Mouse (Mus musculus): ENCODE measurements at regions not wholly inside any gene's neighbourhood (a gene's known extent, or its start where the extent isn't known, plus 50 kb on each side); places are given as distances from the start of the nearest gene placed in this dataset.
A peak's percentile ranks its signal among the peaks of the same experiment; 100 is the strongest.

GRCm38 (mm10) chr4:106103750-106104635 is 212.0 kb upstream of the Usp24 start:
- no peak for DNase-seq (ENCODE audit: low spot score in 2 of 2)

GRCm38 (mm10) chr4:106112981-106113380 is 203.0 kb upstream of the Usp24 start:
- no peak for DNase-seq (ENCODE audit: low spot score in 2 of 2)

- no peak for DNase-seq (ENCODE audit: low spot score in 2 of 2)
Observed at GRCm38 (mm10) chr4:106113747-106114146, 202.3 kb upstream of the Usp24 start.

- DNase-seq (ENCODE audit: low spot score in 2 of 2) = no peak
Observed at GRCm38 (mm10) chr4:106116611-106117010, 199.4 kb upstream of the Usp24 start.

- no peak for DNase-seq (ENCODE audit: low spot score in 2 of 2)
Observed at GRCm38 (mm10) chr4:106121306-106121705, 194.7 kb upstream of the Usp24 start.

GRCm38 (mm10) chr4:106123038-106123654 is 192.9 kb upstream of the Usp24 start:
- DNase-seq (ENCODE audit: low spot score in 2 of 2) = no peak

GRCm38 (mm10) chr4:106127199-106127598 is 188.8 kb upstream of the Usp24 start:
- no peak for DNase-seq (ENCODE audit: low spot score in 2 of 2)

GRCm38 (mm10) chr4:106127641-106128040 is 188.4 kb upstream of the Usp24 start:
- DNase-seq (ENCODE audit: low spot score in 2 of 2) = peak in 1 of 2 experiments; percentile 33

GRCm38 (mm10) chr4:106129327-106129726 is 186.7 kb upstream of the Usp24 start:
- no peak for DNase-seq (ENCODE audit: low spot score in 2 of 2)

- no peak for DNase-seq (ENCODE audit: low spot score in 2 of 2)
Observed at GRCm38 (mm10) chr4:106129803-106130202, 186.2 kb upstream of the Usp24 start.

GRCm38 (mm10) chr4:106133746-106134730 is 182.0 kb upstream of the Usp24 start:
- no peak for DNase-seq (ENCODE audit: low spot score in 2 of 2)

GRCm38 (mm10) chr4:106142741-106143140 is 173.3 kb upstream of the Usp24 start:
- DNase-seq (ENCODE audit: low spot score in 2 of 2) = no peak

GRCm38 (mm10) chr4:106144351-106145116 is 171.5 kb upstream of the Usp24 start:
- DNase-seq (ENCODE audit: low spot score in 2 of 2) = no peak

GRCm38 (mm10) chr4:106146919-106147460 is 169.0 kb upstream of the Usp24 start:
- DNase-seq (ENCODE audit: low spot score in 2 of 2) = no peak

- DNase-seq (ENCODE audit: low spot score in 2 of 2) = no peak
Observed at GRCm38 (mm10) chr4:106148866-106149265, 167.1 kb upstream of the Usp24 start.

- DNase-seq (ENCODE audit: low spot score in 2 of 2) = no peak
Observed at GRCm38 (mm10) chr4:106149471-106150048, 166.5 kb upstream of the Usp24 start.

- DNase-seq (ENCODE audit: low spot score in 2 of 2) = no peak
Observed at GRCm38 (mm10) chr4:106150775-106151174, 165.2 kb upstream of the Usp24 start.

- no peak for DNase-seq (ENCODE audit: low spot score in 2 of 2)
Observed at GRCm38 (mm10) chr4:106157451-106158179, 158.4 kb upstream of the Usp24 start.

- no peak for DNase-seq (ENCODE audit: low spot score in 2 of 2)
Observed at GRCm38 (mm10) chr4:106161592-106161991, 154.4 kb upstream of the Usp24 start.

- DNase-seq (ENCODE audit: low spot score in 2 of 2) = no peak
Observed at GRCm38 (mm10) chr4:106162551-106162950, 153.5 kb upstream of the Usp24 start.

Data from spleen, postnatal 10 days (tissue).